Mouse (Mus musculus) hindbrain, embryonic 14.5 days (tissue): ENCODE data around the gene Nox1. TPM values are rescaled to one million over a fixed set of nuclear protein-coding genes. Genes with fewer than 3 reads are reported as not detected.

Source experiments
- ATAC-seq: fragments of 200-750 bp; cut with Nextera tagmentation; 2 replicates; pipeline ENCODE4 v1.8.0; 2017; ENCODE audit warnings: moderate number of reproducible peaks, mild to moderate bottlenecking, moderate TSS enrichment, moderate library complexity; ENCODE audit not compliant: low FRiP score
- DNase-seq: peaks from one replicate; pipeline ENCODE4 v3.0.0-alpha.2; 2015; ENCODE audit warnings: low spot score
- H3K27ac ChIP-seq: fragments of 300-500 bp; sonication (generic); 2 replicates; pipeline ENCODE4 v1.5.1; 2014; ENCODE audit warnings: mild to moderate bottlenecking, moderate library complexity
- H3K27me3 ChIP-seq: fragments of 300-500 bp; sonication (generic); 2 replicates; pipeline ENCODE4 v1.6.1; 2014; ENCODE audit warnings: mild to moderate bottlenecking, low read length, mixed read lengths; ENCODE audit not compliant: control insufficient read depth, insufficient read depth
- H3K36me3 ChIP-seq: fragments of 300-500 bp; sonication (generic); replicated peaks from 2 replicates; pipeline ENCODE4 v1.6.1; 2014; ENCODE audit not compliant: control insufficient read depth, insufficient read depth
- H3K4me1 ChIP-seq: fragments of 300-500 bp; sonication (generic); replicated peaks from 2 replicates; pipeline ENCODE4 v1.6.1; 2014; ENCODE audit warnings: antibody characterized with exemption, low read length, mixed read lengths; ENCODE audit not compliant: control insufficient read depth, insufficient read depth
- H3K4me2 ChIP-seq: fragments of 300-500 bp; sonication (generic); replicated peaks from 2 replicates; pipeline ENCODE4 v1.6.1; 2014; ENCODE audit warnings: mild to moderate bottlenecking, moderate library complexity
- H3K4me3 ChIP-seq: fragments of 300-500 bp; sonication (generic); replicated peaks from 2 replicates; pipeline ENCODE4 v1.5.1; 2014; ENCODE audit warnings: mild to moderate bottlenecking, low read length
- H3K9ac ChIP-seq: fragments of 300-500 bp; sonication (generic); 2 replicates; pipeline ENCODE4 v1.6.1; 2014
- H3K9me3 ChIP-seq: fragments of 300-500 bp; sonication (generic); 2 replicates; pipeline ENCODE4 v1.6.1; 2016; ENCODE audit warnings: low read length; ENCODE audit not compliant: control insufficient read depth
- WGBS: fragments of 180-500 bp; shearing (Covaris S2); extraction: QIAGEN DNeasy Blood & Tissue Kit; methylation state at CpG from one replicate; pipeline ENCODE4 v1.1.7; 2014; 5-methylcytosine and 5-hydroxymethylcytosine counted together
- polyA plus RNA-seq: library from polyadenylated mRNA; unstranded; fragments of >200 nt; fragmentation: Nextera tagmentation; extraction: Ambion mirVana; gene quantifications from 2 replicates; pipeline ENCODE4 v1.2.1, GENCODE M21; 2014

Nox1 gene
- polyA plus RNA-seq, result 0.08 and 0.13 TPM in 2 replicates

DNA sequence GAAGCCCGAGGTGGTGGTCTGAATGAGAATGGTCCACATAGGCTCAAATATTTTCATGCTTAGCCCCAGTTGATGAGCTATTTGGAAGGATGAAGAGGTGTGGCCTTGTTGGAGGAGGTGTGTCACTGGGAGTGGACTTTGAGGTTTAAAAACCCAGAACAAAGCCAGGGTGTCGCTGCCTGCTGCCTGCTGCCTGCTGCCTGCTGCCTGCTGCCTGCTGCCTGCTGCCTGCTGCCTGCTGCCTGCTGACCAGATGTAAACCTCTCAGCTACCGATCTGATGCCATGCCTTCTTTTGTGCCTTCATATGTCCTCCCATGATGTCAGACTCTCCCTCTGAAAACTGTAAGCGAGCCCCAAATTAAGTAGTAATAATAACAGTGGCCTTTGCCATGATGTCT, at the start of gene Nox1:
Gene Nox1, minus strand, starts transcription at position 101 of the 400 bp plus-strand sequence.
- ATAC-seq (no peak), DNase-seq (no peak)
- Histone ChIP-seq H3K27ac (no peak within 1 kb of the TSS), H3K4me2 (no peak within 1 kb of the TSS), H3K9ac (no peak within 1 kb of the TSS), H3K27me3 (no peaks in the 10 kb centered on the region), H3K4me3 (no peak within 1 kb of the TSS), H3K4me1 (no peaks in the 10 kb centered on the region), H3K36me3 (no peaks in the 10 kb centered on the region), H3K9me3 (no peaks in the 10 kb centered on the region)
- WGBS, result 56% methylated on average over 4 of the region's 4 CpGs

DNA sequence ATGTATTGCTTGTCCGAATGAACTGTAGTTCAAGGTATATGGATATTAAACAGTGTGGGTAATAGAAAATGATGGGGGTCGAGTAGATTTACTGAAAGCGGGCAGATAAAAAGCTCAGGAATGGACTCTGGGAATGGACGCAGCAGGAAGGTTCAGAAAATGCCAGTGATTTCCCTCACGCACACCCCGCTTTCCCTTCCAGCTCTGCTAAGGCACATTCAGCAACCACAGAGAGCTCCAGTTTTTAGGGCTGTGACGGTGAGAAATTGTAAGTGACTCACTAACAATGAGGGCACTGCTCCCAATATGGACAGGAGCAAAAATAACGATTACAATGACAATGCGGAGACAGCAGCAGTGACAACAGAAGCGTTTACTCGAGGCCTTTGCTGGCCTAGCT, 40.4 kb upstream of the Nox1 start:
- H3K36me3 ChIP-seq, result no peaks in the 10 kb centered on the region
- H3K27me3 ChIP-seq, result no peaks in the 10 kb centered on the region
- H3K9me3 ChIP-seq, result no peaks in the 10 kb centered on the region
- WGBS, result 66% methylated on average over 11 of the region's 11 CpGs
- H3K4me2 ChIP-seq, result no peak overlapping the region
- H3K4me1 ChIP-seq, result no peaks in the 10 kb centered on the region
- H3K27ac ChIP-seq, result no peak overlapping the region
- H3K9ac ChIP-seq, result no peak overlapping the region
- DNase-seq (no peak), ATAC-seq (peak; percentile 46; the same call in 1 of the 2 replicates)
- H3K4me3 ChIP-seq, result no peak overlapping the region

DNA sequence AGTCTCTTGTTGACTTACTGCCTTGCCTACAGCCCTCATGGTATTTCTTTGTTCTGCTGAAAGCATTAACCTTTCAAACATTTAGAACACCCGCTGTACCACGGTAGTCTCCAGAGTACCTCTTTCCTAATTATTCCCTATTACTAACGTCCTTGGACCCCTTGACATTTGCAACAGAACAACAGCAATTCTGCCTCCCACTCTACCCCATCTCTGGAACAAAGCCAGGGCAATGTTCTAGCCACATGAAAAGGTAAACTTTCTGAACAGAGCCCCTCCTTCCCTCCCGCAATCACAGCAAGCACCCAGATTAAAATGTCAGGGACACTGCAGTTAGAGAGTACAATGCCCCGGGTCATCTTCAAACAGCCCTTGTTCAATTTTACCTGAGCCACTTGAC, 39.4 kb upstream of the Nox1 start:
- WGBS, result 47% methylated on average over 5 of the region's 5 CpGs
- Histone ChIP-seq H3K27me3 (no peaks in the 10 kb centered on the region), H3K4me2 (no peak overlapping the region), H3K4me3 (no peak overlapping the region), H3K9me3 (no peaks in the 10 kb centered on the region), H3K4me1 (no peaks in the 10 kb centered on the region), H3K9ac (no peak overlapping the region), H3K36me3 (no peaks in the 10 kb centered on the region), H3K27ac (0 out of 2 replicates have a peak overlapping the region, but pooled peaks have one; percentile 1)
- DNase-seq, result no peak
- no peak for ATAC-seq

DNA sequence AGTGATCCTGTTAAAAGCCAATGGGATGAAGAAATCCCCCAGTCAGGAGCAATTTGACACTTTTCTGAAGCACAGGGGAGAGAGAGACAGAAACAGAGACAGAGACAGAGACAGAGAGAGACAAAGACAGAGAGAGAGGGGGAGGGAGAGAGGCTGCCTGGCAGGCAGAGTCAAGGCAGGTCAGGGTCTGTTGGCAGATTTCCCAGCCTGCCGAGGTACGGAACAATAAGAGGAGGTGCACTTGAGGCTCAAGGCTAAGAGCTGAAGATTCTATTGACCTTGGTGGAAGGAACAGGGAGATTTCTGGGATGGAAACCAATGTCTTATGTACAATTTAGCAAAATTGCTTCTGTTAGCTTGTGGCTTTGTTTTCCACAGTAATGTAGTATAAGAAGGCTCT, 26.4 kb upstream of the Nox1 start:
- Histone ChIP-seq H3K4me2 (no peak overlapping the region), H3K27ac (no peak overlapping the region), H3K27me3 (no peaks in the 10 kb centered on the region), H3K9ac (no peak overlapping the region), H3K4me1 (no peaks in the 10 kb centered on the region), H3K36me3 (no peaks in the 10 kb centered on the region), H3K9me3 (no peaks in the 10 kb centered on the region), H3K4me3 (no peak overlapping the region)
- 67% methylated on average over 2 of the region's 2 CpGs for WGBS
- DNase-seq (no peak), ATAC-seq (no peak)

DNA sequence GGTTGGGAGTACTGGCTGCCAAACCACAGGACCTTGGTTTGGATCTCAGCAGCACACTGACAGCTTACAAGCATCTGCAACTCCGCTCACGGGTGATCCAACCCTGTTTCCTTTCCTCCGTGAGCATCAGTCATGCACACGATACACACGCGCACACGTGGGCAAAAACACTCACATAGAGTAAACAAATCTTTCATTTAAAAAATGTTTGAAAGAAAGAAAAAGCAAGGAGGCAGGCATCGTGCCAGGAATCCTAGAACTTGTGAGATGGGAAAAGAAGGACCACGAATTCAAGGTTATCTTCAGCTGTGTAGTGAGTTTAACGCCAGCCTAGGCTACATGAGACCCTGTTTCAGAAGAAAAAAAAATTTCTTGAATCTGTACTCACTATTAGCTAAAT, 24.2 kb upstream of the Nox1 start:
- Histone ChIP-seq H3K9ac (no peak overlapping the region), H3K27ac (no peak overlapping the region), H3K4me1 (no peaks in the 10 kb centered on the region), H3K4me3 (no peak overlapping the region), H3K9me3 (no peaks in the 10 kb centered on the region), H3K36me3 (no peaks in the 10 kb centered on the region), H3K27me3 (no peaks in the 10 kb centered on the region), H3K4me2 (no peak overlapping the region)
- DNase-seq, result no peak
- no peak for ATAC-seq
- WGBS, result 92% methylated on average over 10 of the region's 10 CpGs

DNA sequence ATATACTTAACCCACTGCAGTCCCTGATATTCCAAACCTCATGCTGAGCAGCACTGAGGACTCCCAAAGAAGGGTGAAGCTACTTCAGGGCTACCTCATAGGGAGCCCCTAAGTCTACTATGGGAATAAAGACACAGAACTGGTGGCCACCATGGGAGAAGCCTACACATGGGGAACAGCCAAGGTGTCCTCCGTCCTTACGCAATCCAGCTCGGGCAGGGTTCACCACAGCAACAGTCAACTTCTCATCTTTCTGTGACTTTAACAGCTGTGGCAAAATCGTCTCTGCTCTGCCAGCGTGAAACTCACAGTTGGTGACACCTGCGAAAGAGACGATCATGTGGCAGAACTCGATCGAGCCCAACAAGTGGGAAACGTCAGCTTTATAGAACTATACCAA, 16.5 kb upstream of the Nox1 start:
- Histone ChIP-seq H3K9me3 (no peaks in the 10 kb centered on the region), H3K27me3 (no peaks in the 10 kb centered on the region), H3K4me1 (no peaks in the 10 kb centered on the region), H3K9ac (no peak overlapping the region), H3K27ac (no peak overlapping the region), H3K36me3 (no peaks in the 10 kb centered on the region), H3K4me3 (no peak overlapping the region), H3K4me2 (no peak overlapping the region)
- DNase-seq (no peak), ATAC-seq (no peak)
- 93% methylated on average over 10 of the region's 10 CpGs for WGBS

DNA sequence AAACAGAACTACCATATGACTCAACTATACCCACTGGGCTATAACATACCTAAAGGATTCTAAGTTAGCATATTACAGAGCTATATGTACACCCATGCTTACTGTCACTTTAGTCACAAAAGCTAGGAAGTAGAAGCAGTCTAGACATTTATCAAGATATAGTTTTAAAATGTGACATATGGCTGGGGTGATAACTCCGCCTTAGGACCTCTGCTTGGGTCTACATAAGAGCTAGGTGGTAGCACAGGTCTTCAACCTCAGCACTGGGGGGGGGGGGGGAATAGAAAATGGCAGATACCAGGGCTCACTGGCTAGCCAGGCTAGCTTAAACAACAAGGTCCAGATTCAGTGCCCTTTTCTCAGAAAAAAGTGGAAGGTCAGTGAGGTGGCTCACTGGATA, 11.3 kb upstream of the Nox1 start:
- no peaks in the 10 kb centered on the region for H3K27me3 ChIP-seq
- H3K9me3 ChIP-seq, result no peaks in the 10 kb centered on the region
- 87% methylated on average over 1 of the region's 1 CpGs for WGBS
- DNase-seq (no peak), ATAC-seq (no peak)
- no peak overlapping the region for H3K4me2 ChIP-seq
- no peak overlapping the region for H3K27ac ChIP-seq
- no peaks in the 10 kb centered on the region for H3K4me1 ChIP-seq
- H3K4me3 ChIP-seq, result no peak overlapping the region
- H3K9ac ChIP-seq, result no peak overlapping the region
- H3K36me3 ChIP-seq, result no peaks in the 10 kb centered on the region

DNA sequence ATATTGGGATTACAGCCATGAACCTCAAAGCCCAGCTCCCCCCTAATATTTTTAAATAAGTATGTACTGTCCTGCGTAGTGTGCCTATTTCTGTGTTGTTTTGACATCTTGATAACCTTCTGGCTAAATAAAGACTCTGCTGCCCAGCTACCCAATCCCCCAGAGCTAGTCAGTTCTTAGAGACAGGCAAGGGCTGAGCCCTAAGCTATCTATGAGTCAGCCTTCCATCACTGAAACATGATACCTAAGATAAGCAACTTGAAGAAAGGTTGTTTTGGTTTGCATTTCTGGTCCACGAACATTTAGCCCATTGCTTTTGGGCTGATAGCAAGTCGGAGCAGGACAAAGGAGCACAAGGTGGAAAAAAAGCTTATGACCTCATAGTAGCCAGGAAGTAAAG, 1.1 kb downstream of the Nox1 start:
- H3K4me1 ChIP-seq, result no peaks in the 10 kb centered on the region
- DNase-seq (no peak), ATAC-seq (no peak)
- H3K9me3 ChIP-seq, result no peaks in the 10 kb centered on the region
- H3K4me2 ChIP-seq, result no peak overlapping the region
- 84% methylated on average over 3 of the region's 3 CpGs for WGBS
- no peak overlapping the region for H3K9ac ChIP-seq
- H3K36me3 ChIP-seq, result no peaks in the 10 kb centered on the region
- H3K27ac ChIP-seq, result no peak overlapping the region
- H3K27me3 ChIP-seq, result no peaks in the 10 kb centered on the region
- no peak overlapping the region for H3K4me3 ChIP-seq

DNA sequence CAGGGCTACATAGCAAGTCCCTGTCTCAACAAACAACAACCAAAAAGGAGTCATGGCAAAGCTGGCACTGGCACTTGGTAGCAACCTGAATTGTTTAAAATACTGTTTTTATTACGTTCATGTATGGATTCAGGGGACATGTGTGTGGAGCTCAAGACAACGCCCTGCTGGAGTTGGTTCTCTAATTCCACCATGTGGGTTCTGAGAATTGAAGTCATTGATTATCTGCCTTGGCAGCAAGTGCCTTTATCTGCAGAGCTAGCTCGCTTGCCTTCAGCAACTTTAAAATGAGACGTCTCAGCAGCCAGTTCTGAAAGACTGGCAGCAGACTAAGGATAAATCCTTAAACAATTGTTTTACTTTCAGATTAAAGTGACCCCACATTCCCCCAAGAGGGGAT, 3.6 kb downstream of the Nox1 start:
- no peak overlapping the region for H3K27ac ChIP-seq
- no peaks in the 10 kb centered on the region for H3K4me1 ChIP-seq
- DNase-seq (no peak), ATAC-seq (no peak)
- H3K27me3 ChIP-seq, result no peaks in the 10 kb centered on the region
- no peak overlapping the region for H3K9ac ChIP-seq
- WGBS, result 52% methylated on average over 4 of the region's 4 CpGs
- no peak overlapping the region for H3K4me3 ChIP-seq
- H3K36me3 ChIP-seq, result no peaks in the 10 kb centered on the region
- no peaks in the 10 kb centered on the region for H3K9me3 ChIP-seq
- H3K4me2 ChIP-seq, result no peak overlapping the region

DNA sequence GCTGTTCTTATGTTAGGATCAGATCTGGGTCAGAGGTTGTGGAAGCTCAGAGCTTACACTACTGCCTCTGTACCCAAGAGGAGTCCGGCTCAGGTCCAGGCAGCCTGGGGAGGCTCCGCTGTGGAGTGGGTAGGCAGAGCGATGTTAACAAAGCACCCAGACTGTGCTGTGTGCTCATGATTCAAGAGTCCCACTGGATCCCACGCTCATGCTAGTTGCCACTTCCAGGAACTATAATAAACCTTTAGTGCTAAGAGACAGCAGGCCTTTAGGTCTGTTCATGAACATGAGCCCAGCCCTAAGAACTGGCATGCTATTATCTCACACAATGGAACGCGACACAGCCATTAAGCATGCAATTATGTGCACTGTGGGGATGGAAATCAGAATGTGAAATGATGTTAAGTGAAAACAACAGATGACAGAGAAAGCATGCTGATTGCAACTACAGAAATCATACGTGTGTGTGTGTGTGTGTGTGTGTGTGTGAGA, 10.6 kb downstream of the Nox1 start:
- H3K27me3 ChIP-seq, result no peaks in the 10 kb centered on the region
- DNase-seq (no peak), ATAC-seq (no peak)
- H3K4me2 ChIP-seq, result no peak overlapping the region
- no peak overlapping the region for H3K27ac ChIP-seq
- H3K36me3 ChIP-seq, result no peaks in the 10 kb centered on the region
- 59% methylated on average over 7 of the region's 7 CpGs for WGBS
- H3K9me3 ChIP-seq, result no peaks in the 10 kb centered on the region
- no peak overlapping the region for H3K4me3 ChIP-seq
- no peaks in the 10 kb centered on the region for H3K4me1 ChIP-seq
- H3K9ac ChIP-seq, result no peak overlapping the region
